Mouse (Mus musculus): ENCODE results near the gene Mybl2. TPM values are rescaled to one million over a fixed set of nuclear protein-coding genes. Genes with fewer than 3 reads are reported as not detected.

Mybl2 gene
- polyA plus RNA-seq, 1 experiment from 2014 or later: 24.8 TPM

- Histone ChIP-seq H3K9me3 (replicated peaks) (no peaks in the 10 kb centered on the region), H3K4me3 (replicated peaks) (no peak overlapping the region), H3K4me1 (peaks cover 9% of the 10 kb centered on the region; the same call in 1 of the 2 replicates), H3K27ac (replicated peaks) (no peak overlapping the region), H3K4me2 (replicated peaks) (no peak overlapping the region), H3K27me3 (no peaks in the 10 kb centered on the region), H3K9ac (no peak overlapping the region), H3K36me3 (no peaks in the 10 kb centered on the region)
- 42% methylated on average over 16 of the region's 16 CpGs for WGBS
- no peak for ATAC-seq (ENCODE audit: insufficient number of reproducible peaks, low FRiP score, low TSS enrichment, low read depth)
Observed at GRCm38 (mm10) chr2:163111413-163112201, 57.1 kb downstream of the Mybl2 start.

- Histone ChIP-seq H3K9ac (no peak overlapping the region), H3K4me2 (replicated peaks) (no peak overlapping the region), H3K27ac (replicated peaks) (no peak overlapping the region), H3K27me3 (peaks cover 12% of the 10 kb centered on the region; the same call in 1 of the 2 replicates), H3K36me3 (no peaks in the 10 kb centered on the region), H3K4me3 (replicated peaks) (no peak overlapping the region), H3K4me1 (peaks cover 8% of the 10 kb centered on the region; the same call in 1 of the 2 replicates), H3K9me3 (replicated peaks) (no peaks in the 10 kb centered on the region)
- WGBS: 57% methylated on average over 15 of the region's 15 CpGs
- ATAC-seq (ENCODE audit: insufficient number of reproducible peaks, low FRiP score, low TSS enrichment, low read depth): no peak
Observed at GRCm38 (mm10) chr2:163120626-163121352, 66.3 kb downstream of the Mybl2 start.

GRCm38 (mm10) chr2:163121353-163121660, 66.8 kb downstream of the Mybl2 start:
- no peak overlapping the region for H3K9ac ChIP-seq
- peaks cover 8% of the 10 kb centered on the region; the same call in 1 of the 2 replicates for H3K4me1 ChIP-seq
- H3K27ac ChIP-seq (replicated peaks): no peak overlapping the region
- no peak overlapping the region for H3K4me3 ChIP-seq (replicated peaks)
- no peaks in the 10 kb centered on the region for H3K36me3 ChIP-seq
- no peak for ATAC-seq (ENCODE audit: insufficient number of reproducible peaks, low FRiP score, low TSS enrichment, low read depth)
- H3K9me3 ChIP-seq (replicated peaks): no peaks in the 10 kb centered on the region
- H3K27me3 ChIP-seq: peaks cover 12% of the 10 kb centered on the region; the same call in 1 of the 2 replicates
- 78% methylated on average over 3 of the region's 3 CpGs for WGBS
- H3K4me2 ChIP-seq (replicated peaks): no peak overlapping the region

GRCm38 (mm10) chr2:163122319-163122718, 67.8 kb downstream of the Mybl2 start:
- H3K9ac ChIP-seq: no peak overlapping the region
- H3K4me1 ChIP-seq: peaks cover 8% of the 10 kb centered on the region; the same call in 1 of the 2 replicates
- H3K36me3 ChIP-seq: no peaks in the 10 kb centered on the region
- H3K27me3 ChIP-seq: peaks cover 12% of the 10 kb centered on the region; the same call in 1 of the 2 replicates
- ATAC-seq (ENCODE audit: insufficient number of reproducible peaks, low FRiP score, low TSS enrichment, low read depth): peak; percentile 63; the same call in 1 of the 2 replicates
- no peak overlapping the region for H3K4me3 ChIP-seq (replicated peaks)
- WGBS: 23% methylated on average over 9 of the region's 9 CpGs
- no peaks in the 10 kb centered on the region for H3K9me3 ChIP-seq (replicated peaks)
- peak overlapping the region; percentile 15; the same call in 1 of the 2 replicates for H3K4me2 ChIP-seq (replicated peaks)
- H3K27ac ChIP-seq (replicated peaks): no peak overlapping the region

- ATAC-seq (ENCODE audit: insufficient number of reproducible peaks, low FRiP score, low TSS enrichment, low read depth): no peak
- Histone ChIP-seq H3K9ac (no peak overlapping the region), H3K36me3 (no peaks in the 10 kb centered on the region), H3K9me3 (replicated peaks) (no peaks in the 10 kb centered on the region), H3K4me2 (replicated peaks) (no peak overlapping the region), H3K4me1 (peaks cover 8% of the 10 kb centered on the region; the same call in 1 of the 2 replicates), H3K4me3 (replicated peaks) (no peak overlapping the region), H3K27me3 (peaks cover 12% of the 10 kb centered on the region; the same call in 1 of the 2 replicates), H3K27ac (replicated peaks) (no peak overlapping the region)
- WGBS: 73% methylated on average over 5 of the region's 5 CpGs
Observed at GRCm38 (mm10) chr2:163123496-163123895, 69.0 kb downstream of the Mybl2 start.

GRCm38 (mm10) chr2:163130837-163131236, 76.3 kb downstream of the Mybl2 start:
- WGBS: 72% methylated on average over 5 of the region's 5 CpGs
- Histone ChIP-seq H3K4me2 (replicated peaks) (no peak overlapping the region), H3K4me3 (replicated peaks) (no peak overlapping the region), H3K27ac (replicated peaks) (no peak overlapping the region), H3K9me3 (replicated peaks) (no peaks in the 10 kb centered on the region), H3K36me3 (no peaks in the 10 kb centered on the region), H3K27me3 (no peaks in the 10 kb centered on the region), H3K4me1 (no peaks in the 10 kb centered on the region), H3K9ac (no peak overlapping the region)
- ATAC-seq (ENCODE audit: insufficient number of reproducible peaks, low FRiP score, low TSS enrichment, low read depth): no peak

- ATAC-seq (ENCODE audit: insufficient number of reproducible peaks, low FRiP score, low TSS enrichment, low read depth): no peak
- Histone ChIP-seq H3K36me3 (no peaks in the 10 kb centered on the region), H3K4me2 (replicated peaks) (no peak overlapping the region), H3K27me3 (no peaks in the 10 kb centered on the region), H3K4me1 (no peaks in the 10 kb centered on the region), H3K27ac (replicated peaks) (no peak overlapping the region), H3K9ac (no peak overlapping the region), H3K4me3 (replicated peaks) (no peak overlapping the region), H3K9me3 (replicated peaks) (no peaks in the 10 kb centered on the region)
- WGBS: 71% methylated on average over 5 of the region's 5 CpGs
Observed at GRCm38 (mm10) chr2:163132314-163132713, 77.8 kb downstream of the Mybl2 start.

Small RNA genes within 50 kb of the gene (microRNA-seq; reads per million reads assigned to microRNA genes)
- gene Gm22174 (ENCODE audit: borderline number of aligned reads) (not detected), gene Mir7003 (ENCODE audit: borderline number of aligned reads) (not detected)

Other genes with a start within 250 kb of the Mybl2 start
- 190 and 195 TPM in 2 replicates for gene Srsf6, start 123.2 kb upstream of the Mybl2 start, polyA plus RNA-seq (2015; fragmentation: Nextera tagmentation; extraction: Ambion mirVana)
- 0.16 and 0.48 TPM in 2 replicates for gene L3mbtl1, start 111.2 kb upstream of the Mybl2 start, polyA plus RNA-seq (2015; fragmentation: Nextera tagmentation; extraction: Ambion mirVana)
- gene Sgk2, start 67.4 kb upstream of the Mybl2 start, polyA plus RNA-seq (2015; fragmentation: Nextera tagmentation; extraction: Ambion mirVana): 0.09 TPM in 1 of 2 replicates, not detected in the other
- 45.3 and 51.7 TPM in 2 replicates for gene Ift52, start 37.3 kb upstream of the Mybl2 start, polyA plus RNA-seq (2015; fragmentation: Nextera tagmentation; extraction: Ambion mirVana)
- gene Gtsf1l, start 33.2 kb downstream of the Mybl2 start, polyA plus RNA-seq (2015; fragmentation: Nextera tagmentation; extraction: Ambion mirVana): 0.48 TPM in 1 of 2 replicates, not detected in the other
- gene Tox2, start 148.4 kb downstream of the Mybl2 start, polyA plus RNA-seq (2015; fragmentation: Nextera tagmentation; extraction: Ambion mirVana): 3.1 and 3.7 TPM in 2 replicates

All from embryonic facial prominence, embryonic 15.5 days (tissue).